Mouse (Mus musculus) stomach, postnatal 0 days (tissue): ENCODE results near the gene Sik3.

Experiments used
- CTCF ChIP-seq: IDR thresholded peaks from 2 replicates; pipeline ENCODE4 v1.5.1; 2016; ENCODE audit warnings: antibody characterized with exemption, low read depth, mild to moderate bottlenecking, moderate library complexity
- EP300 ChIP-seq: optimal IDR thresholded peaks from 2 replicates; pipeline ENCODE3; 2016; ENCODE audit warnings: antibody characterized with exemption

DNA sequence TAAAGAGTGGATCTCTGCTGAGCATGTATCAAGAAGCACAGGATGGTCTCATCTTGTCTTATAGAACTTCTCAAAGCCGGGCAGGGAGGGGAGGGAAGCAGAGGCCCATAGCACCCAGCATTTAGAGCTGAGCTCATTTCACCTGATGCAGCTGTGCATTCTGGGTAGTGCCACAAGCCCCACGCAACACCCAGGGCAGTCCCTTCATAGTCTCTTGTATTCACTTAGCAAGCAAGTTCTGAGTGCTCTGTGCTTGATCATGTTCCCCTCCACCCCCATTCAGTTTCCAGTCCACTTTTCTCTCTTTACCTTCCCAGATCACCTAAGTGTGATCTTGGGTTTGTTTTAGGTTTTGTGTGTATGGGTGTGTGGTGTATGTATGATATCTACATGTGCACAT lies 159.6 kb downstream of the Sik3 start:
- no peak for TF ChIP-seq CTCF
- no peak for TF ChIP-seq EP300
